Mouse (Mus musculus): ENCODE measurements at regions not wholly inside any gene's neighbourhood (a gene's known extent, or its start where the extent isn't known, plus 50 kb on each side); places are given as distances from the start of the nearest gene placed in this dataset.

DNA sequence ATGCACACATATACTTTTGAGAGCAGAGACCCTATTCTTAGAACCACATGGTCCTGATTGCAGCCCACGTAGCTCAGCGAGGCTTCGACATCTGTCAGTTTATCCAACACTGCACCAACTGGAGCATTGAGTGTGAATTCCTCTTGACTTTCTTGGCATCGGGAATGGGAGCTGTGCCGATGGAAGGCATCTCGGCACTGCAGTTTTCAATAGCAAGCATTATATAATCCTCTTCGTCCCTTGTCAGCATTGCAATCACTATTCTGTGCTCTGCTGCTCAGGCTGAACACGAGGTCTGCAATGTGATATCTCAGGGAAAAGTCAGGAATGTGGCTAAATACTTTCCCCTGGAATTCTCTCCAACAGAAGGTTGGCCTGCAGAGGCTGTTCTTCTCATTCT lies 224.6 kb downstream of the Lnpk start:
- DNase-seq (ENCODE audit: low read depth, low spot score): peak; percentile 14

DNA sequence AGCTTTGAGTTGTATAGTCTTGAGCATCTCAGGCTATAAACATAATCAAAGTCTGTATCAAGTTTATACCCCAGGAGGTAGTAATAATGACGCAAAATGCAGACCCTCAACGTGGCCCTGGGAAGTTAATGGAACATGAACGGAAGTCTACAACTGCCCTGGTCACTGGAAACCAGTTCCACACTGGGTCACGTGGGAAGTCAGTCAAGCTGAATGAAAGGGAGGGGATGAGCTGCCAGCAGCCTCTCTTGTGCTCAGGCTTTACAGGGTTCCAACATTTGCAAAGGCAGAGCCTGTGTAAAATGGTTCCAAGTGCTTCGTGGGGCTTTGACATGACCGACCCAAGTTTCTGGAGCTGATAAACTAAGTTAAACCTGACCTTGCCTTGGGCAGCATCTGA lies 229.4 kb downstream of the Lnpk start:
- no peak for DNase-seq (ENCODE audit: low read depth, low spot score)

DNA sequence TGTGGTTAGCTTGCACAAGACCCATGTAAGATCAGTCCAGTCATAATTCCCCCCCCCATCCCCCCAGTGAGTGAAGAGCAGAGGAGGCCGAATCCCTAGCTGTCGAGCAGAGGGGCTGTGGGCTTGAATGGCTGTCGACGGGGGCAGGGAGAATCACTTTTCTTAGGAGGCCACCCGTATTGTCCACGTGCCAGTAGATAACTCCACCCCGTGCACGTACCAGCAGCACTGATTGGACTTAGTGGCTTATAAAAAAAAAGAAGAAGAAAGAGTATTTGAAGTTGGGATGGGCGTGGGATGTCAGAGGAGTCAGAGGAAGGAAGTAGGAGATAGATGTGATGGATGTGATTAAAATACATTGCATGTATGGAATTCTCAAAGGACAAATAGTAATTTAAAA lies 272.9 kb downstream of the Lnpk start:
- no peak for DNase-seq (ENCODE audit: low read depth, low spot score)

DNA sequence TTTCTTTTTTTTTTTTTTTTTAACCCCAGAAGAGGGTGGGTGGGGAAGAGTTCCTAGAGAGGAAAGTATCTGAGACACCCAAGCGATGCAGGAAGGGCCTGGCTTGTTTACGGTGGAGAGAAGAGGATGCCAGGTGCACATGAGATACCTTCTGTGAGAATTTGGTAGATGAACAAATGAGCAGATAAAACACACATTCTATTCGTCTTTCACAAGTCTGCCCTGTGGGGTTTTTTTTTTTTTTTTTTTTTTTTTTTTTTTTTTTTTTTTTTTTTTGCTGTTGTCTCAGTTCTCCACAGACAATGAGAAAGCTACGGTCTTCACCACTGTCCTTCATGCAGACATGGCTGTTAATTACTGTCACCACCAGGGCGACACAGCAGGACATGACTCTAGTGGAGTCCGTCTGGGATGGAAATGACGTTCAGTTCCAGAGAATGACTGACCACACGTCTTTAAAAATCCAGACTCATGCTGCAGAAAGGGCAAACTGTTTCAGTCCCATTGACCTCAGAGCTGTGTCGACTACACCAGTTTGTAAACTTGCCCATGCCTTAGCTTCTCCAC lies 278.3 kb downstream of the Lnpk start:
- no peak for DNase-seq (ENCODE audit: low read depth, low spot score)

DNA sequence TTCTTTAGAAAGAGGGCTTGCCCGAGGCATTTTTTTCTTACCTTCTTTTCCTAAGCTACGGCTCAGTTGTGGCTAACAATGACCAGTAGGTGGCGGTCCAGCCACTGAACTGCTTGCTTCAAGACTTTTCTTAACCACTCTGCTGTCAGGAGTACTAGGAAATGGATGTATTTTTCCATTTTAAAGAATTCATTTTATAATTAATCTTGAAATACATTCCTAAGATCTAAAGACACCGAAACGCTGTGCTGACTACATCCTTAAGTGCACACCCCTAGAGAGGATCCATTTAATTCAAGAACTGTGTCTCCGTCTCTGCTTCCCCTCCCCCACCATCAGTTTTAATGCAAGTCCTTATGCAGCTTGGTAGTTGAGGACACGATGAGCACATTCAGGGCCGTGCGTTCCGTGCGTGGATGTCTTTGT lies 278.9 kb downstream of the Lnpk start:
- peak; percentile 78 for DNase-seq (ENCODE audit: low read depth, low spot score)

DNA sequence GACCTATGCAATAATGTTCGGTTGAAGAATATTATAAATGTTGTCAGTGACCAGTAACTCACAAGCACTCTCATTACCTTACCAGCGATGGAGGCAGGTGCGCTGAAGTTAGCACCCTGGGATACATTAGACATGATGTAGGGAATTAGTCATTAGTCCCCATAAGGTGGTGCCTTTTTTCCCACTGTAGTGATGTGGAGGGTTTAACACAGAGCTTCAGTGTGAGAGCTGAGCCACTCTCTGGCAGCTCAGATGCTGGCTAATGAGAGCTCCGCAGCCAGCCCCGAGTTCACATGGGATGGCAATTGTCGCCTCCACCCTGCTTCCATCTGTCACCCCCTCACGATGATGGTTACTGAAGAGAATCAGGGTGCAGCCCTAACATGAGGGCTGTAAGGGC lies 286.6 kb downstream of the Lnpk start:
- no peak for DNase-seq (ENCODE audit: low read depth, low spot score)

DNA sequence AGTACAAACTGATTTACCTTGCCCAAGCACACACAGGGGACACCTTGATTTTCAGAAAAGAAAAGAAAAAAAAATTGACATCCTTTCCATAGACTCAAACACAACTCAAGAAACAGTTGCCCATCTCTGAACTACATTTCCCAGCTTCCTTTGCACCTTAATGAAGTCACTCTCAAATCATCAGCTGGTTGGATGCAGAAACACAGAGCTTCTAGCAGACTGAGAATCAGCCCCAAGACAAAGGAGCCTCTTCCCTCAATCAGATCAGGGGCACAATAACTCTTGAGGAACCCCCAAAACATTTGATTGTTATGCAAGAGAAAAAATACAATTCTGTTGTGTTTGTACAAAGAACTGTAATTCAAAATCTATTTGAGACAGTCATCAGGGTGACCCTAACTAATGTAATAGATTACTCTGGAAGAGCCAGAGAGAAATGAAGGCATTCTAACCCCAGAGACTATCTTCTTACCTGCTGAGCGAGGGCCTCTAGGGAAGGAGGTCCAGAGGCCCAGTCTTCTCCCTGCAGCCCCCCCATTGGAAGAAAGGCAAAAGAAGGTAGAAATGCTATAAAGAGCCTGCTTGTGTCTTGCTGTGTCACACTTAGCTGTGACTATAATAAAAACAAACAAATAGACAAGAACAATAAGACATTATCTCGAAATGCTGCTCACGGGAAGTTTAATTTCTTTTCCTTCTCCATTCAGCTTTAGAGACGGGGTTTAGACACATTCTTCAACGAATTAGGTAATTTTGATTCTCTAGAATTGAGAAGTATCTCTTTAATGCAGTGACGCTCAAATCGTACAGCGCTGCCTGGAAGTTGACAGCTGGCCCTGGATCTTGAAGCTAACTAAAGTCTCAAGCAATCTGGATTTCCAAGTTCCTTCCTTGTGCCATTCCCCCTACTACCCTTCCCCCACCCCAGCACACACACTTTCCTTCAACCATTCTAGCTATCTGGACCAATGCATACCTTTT lies 287.5 kb downstream of the Lnpk start:
- no peak for DNase-seq (ENCODE audit: low read depth, low spot score)

DNA sequence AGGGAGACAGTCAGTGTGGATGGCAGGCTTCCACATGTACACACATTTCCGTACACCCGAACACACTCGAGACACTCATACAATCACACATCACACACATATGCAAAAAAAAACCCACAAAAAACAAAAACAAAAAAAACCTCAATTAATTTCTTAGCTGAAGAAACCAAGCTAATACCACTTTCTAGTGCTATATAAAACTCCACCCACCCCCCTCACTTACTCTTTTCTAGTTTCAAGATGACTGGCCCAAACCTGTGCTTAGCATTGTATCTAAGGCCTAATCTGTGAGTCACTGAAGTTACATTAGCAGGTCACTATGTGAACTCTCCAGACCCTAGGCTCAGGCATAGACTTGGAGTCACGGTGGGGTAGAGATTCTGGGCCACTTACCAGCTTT lies 293.6 kb downstream of the Lnpk start:
- DNase-seq (ENCODE audit: low read depth, low spot score): no peak

DNA sequence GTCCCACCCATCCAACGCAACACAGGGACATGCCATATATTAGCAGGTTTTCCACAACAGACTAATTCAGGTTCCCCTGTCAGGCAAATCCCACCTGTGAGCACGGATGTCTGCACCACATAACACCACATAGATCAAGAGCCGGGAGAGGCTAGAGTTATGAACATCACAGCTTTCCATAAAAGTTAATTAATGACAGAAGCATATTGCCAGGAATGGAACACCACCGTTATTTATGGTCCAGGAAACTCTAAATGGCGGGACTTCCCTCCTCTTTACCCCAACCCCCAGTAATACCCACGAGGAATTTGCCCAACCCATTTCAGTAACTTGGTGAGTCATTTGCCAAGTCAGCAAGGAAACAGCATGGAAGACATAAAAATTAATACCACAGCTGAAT lies 314.3 kb downstream of the Lnpk start:
- no peak for DNase-seq (ENCODE audit: low read depth, low spot score)

DNA sequence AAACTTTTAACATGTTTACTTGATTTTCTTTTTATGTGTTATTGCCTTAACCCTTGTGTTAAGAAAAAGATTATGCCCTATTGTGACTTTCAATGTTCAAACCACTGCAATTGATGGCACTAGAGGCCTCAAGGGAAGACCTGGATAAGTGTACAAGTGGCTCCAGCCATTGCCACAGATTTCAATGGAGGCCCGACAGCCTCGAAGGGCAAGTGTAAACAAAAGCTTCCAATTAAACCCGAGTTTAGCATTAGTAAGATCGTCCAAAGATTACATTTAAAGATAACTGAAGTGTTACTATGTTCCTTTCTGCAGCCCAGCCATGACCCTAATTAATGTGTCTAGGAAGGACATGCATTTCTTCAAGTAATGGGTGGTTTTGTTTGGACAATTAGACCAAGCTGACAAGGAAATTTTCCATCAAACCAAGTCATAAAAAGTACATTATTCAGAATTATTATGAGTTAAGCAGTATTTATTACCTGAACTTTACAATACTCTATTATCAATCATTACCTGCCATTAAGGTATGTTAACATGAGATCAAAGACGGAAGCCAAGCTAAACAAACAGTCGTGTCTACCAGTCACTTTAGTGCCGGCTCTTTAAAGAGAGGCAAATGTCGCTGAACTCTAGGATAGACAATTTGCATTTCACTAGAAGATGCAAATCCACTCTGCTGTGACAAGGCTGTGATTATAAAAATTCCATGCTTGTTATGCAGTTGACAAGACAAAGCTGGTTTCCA lies 322.0 kb downstream of the Lnpk start:
- no peak for DNase-seq (ENCODE audit: low read depth, low spot score)

DNA sequence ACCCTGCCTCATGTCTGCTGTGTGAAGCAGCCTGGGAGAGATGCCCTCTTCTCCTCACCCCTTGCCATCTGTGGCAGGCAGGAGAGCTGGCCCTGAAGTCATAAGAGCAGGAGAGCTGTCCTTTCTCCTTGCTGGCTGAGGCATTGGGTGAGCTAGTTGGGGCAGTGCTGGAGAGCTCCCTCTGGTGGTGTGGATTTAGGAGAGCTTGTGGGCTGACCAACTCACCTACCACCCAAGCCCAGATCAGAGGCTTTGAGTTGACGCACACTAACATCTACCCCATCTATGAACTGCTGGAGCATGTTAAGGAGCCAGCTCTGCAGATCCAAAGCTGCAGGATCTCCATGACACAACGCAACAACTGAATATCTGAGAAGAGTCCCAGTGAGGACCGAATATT lies 331.7 kb downstream of the Lnpk start:
- DNase-seq (ENCODE audit: low read depth, low spot score): no peak

DNA sequence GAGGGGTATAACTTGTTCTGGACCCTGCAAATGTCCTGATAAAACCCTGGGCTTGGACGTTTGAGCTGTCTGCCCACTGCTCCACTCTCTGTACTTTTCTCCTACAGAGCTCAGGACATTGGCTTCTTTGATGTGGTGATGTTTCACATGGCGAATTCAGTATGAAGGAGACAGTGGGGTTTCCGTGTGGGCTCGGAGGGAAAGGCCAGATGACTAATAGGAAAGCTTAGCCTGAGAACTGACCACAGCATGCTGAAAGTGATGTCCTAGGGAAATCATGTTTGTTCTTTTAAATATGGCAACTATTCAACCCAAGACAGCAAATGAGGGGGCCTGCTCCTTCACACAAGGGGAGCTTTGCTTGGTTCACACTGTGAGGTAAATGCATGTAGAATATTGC lies 332.6 kb downstream of the Lnpk start:
- no peak for DNase-seq (ENCODE audit: low read depth, low spot score)

DNA sequence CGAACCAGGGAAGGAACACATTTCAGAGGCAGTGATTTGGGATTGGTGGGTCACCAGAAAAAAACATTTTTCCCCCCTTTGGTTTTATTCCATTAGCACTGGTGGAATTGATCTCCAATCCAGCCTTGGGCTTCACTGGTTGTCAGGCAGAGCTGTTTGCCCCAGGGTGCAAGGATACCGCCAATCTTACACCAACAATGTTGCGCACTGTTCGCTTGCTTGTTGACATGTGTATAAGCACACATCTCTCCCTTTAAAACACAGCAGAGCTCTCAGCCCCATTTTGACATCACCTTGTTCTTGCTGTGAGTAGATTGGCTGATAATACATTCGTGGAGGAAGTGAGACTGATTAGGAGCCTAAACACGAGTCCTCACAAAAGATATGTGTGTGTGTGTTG lies 333.1 kb upstream of the Atp5g3 start:
- DNase-seq (ENCODE audit: low read depth, low spot score): no peak

DNA sequence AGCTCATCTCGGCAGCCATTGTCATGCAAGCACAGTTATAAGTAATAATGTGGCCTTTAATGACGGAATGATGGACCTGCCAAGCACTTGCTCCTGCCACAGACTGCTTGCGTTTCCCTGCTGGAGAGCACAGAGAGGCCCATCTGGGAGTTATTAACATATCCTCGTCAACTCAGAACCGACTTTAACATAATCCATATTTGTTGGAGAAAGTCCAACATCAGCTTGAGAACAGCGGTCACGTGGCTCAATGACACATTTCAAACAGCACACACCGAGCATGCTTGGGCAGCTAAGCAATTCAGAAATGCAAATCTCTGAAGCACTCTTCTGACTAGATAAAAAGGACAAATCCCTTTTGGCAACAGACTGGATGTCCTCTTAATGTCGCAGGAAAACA lies 332.7 kb upstream of the Atp5g3 start:
- no peak for DNase-seq (ENCODE audit: low read depth, low spot score)

DNA sequence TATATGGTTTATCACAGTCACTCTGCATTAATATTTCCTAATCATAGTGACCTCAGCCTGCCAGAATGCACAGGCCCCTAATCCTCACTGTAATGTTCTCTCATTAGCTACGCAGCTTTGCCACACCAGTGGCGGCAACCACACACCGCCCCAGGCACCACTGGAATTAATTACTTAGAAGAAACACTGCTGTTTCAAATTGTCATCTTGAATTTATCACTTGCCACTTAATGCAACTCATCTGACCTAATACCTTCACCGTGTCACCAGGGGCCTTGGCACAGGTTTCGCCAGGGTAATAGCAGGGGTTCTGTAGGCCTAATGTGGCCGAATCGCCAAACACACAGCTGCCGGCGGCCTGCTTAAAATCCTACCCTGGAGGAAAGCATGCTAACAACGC lies 328.5 kb upstream of the Atp5g3 start:
- peak; percentile 14 for DNase-seq (ENCODE audit: low read depth, low spot score)

DNA sequence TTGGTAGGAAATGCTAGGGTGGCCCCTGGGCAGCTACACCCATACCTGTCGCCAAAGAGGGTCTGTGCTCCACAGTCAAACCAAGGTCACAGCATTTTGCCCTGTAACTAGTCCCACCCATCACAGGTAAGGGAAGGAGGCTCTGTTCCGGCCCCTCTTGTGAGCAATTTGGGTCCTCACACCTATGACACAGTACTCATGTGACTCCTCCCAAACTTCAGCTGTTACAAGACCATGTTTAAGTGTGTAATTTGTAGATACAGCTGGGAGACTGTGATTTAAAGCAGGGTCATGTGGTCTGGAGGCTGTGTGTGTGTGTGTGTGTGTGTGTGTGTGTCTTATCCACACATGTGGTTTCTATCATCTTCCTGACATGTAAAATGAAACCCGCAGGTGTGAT lies 306.3 kb upstream of the Atp5g3 start:
- DNase-seq (ENCODE audit: low read depth, low spot score): no peak

DNA sequence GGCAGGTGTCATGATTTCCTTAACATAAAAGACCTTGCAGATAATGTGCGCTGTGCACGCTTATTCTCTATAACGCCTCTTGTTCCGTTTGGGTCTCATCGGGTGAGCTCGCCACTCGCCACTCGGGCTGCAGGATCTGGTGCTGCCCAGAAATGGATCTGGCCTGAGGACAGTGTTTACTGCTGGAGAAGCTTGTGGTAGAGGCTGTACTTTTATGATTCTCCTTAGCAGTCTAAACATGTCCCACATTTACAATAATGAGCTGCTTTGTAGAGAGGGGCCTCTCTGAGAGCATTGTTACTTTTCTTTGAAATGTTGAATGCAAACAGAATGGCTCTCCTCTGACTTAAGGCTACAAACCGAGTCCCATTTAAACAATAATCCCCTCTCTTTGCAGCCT lies 299.1 kb upstream of the Atp5g3 start:
- DNase-seq (ENCODE audit: low read depth, low spot score): no peak

DNA sequence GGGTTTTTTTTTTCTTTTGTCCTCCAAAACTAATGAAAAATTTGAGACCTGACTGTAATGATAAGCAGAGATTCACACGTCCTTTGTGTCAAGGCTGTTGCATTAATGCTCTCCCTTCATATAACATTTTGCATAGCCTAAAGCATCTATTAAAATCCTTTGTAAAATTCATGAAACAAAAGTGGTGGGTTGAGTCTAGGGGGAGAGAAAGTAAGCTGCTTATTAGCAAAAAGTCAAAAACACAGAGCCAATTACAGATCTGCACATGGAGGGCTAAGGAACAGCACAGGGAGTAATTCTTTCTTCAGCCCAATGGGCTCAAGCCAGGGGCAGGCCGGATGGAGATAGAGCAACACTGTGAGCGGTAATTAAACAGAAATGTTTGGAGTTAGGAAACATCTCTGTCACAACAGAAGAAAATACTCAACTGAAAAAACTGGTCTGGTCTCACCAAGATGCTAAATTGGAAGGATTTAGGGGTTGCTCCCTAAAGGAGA lies 298.3 kb upstream of the Atp5g3 start:
- no peak for DNase-seq (ENCODE audit: low read depth, low spot score)

DNA sequence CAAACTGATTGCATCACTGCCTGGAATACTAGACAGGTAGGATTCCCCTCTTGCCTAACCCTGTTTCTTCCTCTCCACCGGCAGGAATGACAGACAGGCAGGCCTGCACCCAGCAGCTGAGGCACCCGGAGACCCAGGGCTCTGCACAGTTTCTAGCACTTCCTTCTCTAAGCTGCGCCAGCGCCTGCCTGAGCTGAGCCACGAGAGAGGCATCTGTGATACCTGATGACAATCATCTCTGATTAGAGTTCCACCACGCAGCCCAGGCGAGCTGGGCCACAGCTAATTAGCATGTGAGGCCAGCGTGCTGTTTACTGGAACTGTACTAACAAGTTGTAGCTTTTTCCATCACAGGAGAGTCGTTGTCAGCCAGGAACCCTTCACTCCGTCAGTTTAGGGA lies 296.3 kb upstream of the Atp5g3 start:
- no peak for DNase-seq (ENCODE audit: low read depth, low spot score)

DNA sequence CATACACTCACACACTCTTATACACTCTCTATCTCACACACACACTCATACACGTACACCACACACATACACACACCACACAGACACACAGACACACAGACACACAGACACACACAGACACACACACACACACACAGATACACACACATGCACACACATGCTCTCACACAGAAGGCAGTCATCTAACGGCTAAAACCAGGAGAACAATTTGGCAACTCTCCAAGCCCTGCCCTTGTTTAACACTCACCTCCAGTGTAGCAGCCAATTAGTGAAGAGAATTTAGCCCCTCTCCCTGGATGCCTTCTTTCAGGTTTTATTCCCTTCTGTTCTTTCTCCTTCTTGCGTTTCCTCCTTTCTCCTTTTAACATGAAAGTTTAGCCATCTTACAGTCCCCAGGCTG lies 291.6 kb upstream of the Atp5g3 start:
- DNase-seq (ENCODE audit: low read depth, low spot score): no peak

DNA sequence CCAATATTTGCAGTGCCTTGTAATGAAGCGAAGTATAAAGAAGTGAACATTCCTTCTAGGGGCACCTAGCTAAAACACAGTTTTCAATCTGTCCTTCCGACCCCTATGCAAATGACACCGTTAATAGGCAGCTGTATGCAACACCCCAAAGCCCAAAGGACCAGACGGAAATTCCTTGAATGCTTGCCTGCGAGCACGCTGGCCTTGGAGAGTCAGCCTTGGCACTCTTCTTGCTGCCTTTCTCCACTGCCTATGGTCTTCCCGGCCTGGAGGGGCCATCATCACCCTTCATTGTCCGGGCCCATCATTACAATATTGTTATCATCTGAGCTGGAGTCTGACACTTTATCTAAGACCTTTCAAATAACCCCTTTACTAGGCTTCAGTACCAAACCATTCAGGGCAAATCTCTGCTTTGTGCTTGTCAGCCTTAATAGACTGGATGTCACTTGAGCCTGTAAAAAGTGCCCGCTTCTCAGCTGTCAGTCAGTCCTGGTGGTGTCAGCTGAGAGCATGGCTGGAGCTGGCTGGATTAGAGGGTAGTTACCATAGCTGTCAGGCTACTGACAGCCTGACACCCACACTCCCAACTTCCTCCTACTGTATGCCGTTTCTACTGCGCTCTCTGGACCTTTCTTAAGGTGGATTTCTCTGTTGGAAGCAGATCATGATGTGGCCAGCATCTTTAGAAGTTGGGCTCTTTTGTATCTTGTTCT lies 290.6 kb upstream of the Atp5g3 start:
- peak; percentile 26 for DNase-seq (ENCODE audit: low read depth, low spot score)

DNA sequence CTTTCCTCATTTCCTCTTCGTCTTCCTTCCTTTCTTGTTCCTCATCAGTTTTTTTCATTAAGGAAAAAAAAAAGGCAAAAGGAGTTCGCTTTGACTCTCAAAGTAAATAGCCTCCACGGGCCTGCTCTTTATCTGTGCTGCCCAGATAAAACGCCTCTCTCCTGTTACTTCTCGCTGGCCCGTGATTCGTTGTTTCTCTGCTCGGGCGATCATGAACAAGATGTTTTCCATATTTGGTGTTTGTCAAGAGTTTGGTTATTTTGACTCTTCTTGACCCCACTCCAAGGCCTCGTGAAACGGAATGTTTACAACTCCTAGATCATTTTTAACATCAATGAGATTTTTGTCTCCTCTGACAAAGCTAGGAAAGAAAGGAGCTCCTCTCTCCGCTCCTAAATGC lies 288.4 kb upstream of the Atp5g3 start:
- DNase-seq (ENCODE audit: low read depth, low spot score): no peak
